Mouse (Mus musculus) ES-E14 (cell line): ENCODE results near the gene Zbtb2.

ENCODE experiments used
- CHD2 ChIP-seq: IDR thresholded peaks from 2 replicates; pipeline ENCODE4 v1.6.1; 2014; ENCODE audit warnings: mild to moderate bottlenecking, low read depth, low read length, inconsistent platforms
- ZC3H11A ChIP-seq: IDR thresholded peaks from 2 replicates; pipeline ENCODE4 v1.6.1; 2012; ENCODE audit warnings: low read depth, mild to moderate bottlenecking, inconsistent platforms, low read length, borderline replicate concordance
- ZNF384 ChIP-seq: IDR thresholded peaks from 2 replicates; pipeline ENCODE4 v1.6.1; 2012; ENCODE audit warnings: low read depth, low read length, inconsistent platforms

DNA sequence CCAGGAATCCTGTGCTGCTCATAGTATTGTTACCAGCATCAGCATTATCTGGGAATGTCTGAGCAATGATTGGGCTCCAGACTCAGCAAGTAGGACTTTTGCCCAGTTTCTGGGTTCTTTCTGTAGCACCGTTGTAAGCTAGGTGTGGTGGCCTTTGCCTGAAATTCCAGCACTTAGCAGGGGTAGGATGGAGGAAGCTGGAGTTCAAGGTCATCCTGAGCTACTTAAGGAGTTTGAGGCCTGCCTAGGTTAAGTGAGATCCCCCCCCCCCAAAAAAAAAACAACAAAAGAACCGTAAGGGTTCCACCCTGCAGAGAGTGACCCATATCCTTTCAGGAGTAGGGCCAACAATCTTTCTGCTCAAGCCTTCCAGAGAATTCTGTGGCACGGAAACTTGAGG, 23.3 kb downstream of the Zbtb2 start:
- TF ChIP-seq ZC3H11A (no peak), CHD2 (no peak), ZNF384 (no peak)
